Mouse (Mus musculus) erythroblast, embryonic 14.5 days (primary cell): ENCODE measurements around the gene Acvrl1. TPM values are rescaled to one million over a fixed set of nuclear protein-coding genes. Genes with fewer than 3 reads are reported as not detected.

ENCODE experiments used
- H3K27me3 ChIP-seq: 2 replicates; pipeline ENCODE4 v1.6.1; 2012; ENCODE audit warnings: inconsistent platforms; ENCODE audit not compliant: control insufficient read depth
- H3K36me3 ChIP-seq: 2 replicates; pipeline ENCODE4 v1.6.1; 2012; ENCODE audit warnings: mild to moderate bottlenecking, inconsistent platforms; ENCODE audit not compliant: control insufficient read depth
- H3K4me1 ChIP-seq: 2 replicates; pipeline ENCODE4 v1.6.1; 2012; ENCODE audit warnings: inconsistent platforms; ENCODE audit not compliant: control insufficient read depth
- H3K4me3 ChIP-seq: replicated peaks from 2 replicates; pipeline ENCODE3; 2012; ENCODE audit warnings: moderate library complexity, mild to moderate bottlenecking, inconsistent platforms
- H3K9me3 ChIP-seq: 2 replicates; pipeline ENCODE4 v1.6.1; 2012; ENCODE audit warnings: low read length, inconsistent platforms, mixed read lengths; ENCODE audit not compliant: control insufficient read depth
- GATA1 ChIP-seq: IDR thresholded peaks from 2 replicates; pipeline ENCODE4 v1.6.1; 2012; ENCODE audit warnings: low read length, inconsistent platforms, mixed read lengths
- TAL1 ChIP-seq: IDR thresholded peaks from 3 replicates; pipeline ENCODE4 v1.6.1; 2012; ENCODE audit warnings: low read length, inconsistent platforms, mixed read lengths
- polyA plus RNA-seq: library from polyadenylated mRNA; stranded (reverse); fragments of >175 nt; gene quantifications from 2 replicates; pipeline ENCODE4 v1.2.3, GENCODE M21; 2012

Acvrl1 gene
- polyA plus RNA-seq, 1 experiment: not detected

DNA sequence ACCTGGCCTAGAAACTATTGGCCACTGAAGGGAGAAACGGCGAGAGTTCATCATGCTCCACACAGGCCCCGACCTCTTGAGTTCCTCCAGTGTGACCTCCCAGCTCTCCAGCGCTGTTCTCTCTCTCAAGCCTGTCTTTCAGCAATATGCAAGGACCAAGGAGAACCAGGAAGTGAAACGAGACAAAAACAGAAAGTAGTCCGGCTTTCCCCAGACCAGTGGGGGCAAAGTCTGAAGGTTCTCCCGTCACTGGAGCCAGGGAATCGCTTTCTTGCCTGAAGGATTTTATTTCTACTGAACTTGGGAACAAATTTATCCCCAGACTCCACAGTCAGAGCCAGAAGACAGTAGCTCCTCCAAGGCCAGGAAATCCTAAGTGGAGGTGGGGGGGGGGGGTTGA is 16.5 kb downstream of the Acvrl1 start:
- Histone ChIP-seq H3K27me3 (peaks cover 32% of the 10 kb centered on the region), H3K36me3 (no peaks in the 10 kb centered on the region), H3K4me1 (peaks cover 31% of the 10 kb centered on the region), H3K9me3 (no peaks in the 10 kb centered on the region), H3K4me3 (no peak overlapping the region)
- TF ChIP-seq GATA1: no peak
- TF ChIP-seq TAL1: no peak

DNA sequence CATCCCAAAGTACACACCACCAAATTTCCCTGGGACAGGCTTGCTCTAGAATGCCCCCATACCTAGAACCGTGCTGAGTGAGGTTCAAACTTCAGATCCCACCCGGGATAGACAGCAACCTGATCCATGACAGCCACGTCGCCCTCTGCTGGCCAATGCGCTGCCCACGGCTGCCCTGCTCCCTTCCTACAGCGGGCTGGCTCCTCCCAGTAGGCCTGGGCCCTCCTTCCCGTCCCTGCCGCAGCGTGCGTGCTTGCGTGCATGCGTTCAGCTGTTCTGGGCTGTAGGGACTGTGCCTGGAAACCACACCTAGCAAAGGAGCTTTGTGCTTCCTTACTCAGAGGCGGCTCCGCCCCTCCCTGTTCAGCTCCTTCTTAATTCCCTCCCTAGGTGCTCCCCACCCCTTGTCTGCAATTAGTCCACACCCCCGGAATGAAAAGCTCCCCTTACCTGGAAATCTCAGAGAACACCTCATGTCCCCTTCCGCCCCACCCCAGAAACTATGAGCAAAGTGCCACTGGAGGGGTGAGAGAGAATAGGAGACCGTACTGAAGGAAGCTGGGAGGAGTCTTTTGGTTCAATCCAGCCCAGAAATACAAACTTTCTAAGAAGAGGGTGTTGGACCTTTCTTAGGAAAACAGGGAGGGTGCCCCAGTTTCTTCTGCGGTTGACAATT is 17.2 kb downstream of the Acvrl1 start:
- Histone ChIP-seq H3K4me3 (peak overlapping the region; percentile 18), H3K36me3 (no peaks in the 10 kb centered on the region), H3K27me3 (peaks cover 28% of the 10 kb centered on the region), H3K4me1 (peaks cover 25% of the 10 kb centered on the region), H3K9me3 (no peaks in the 10 kb centered on the region)
- TF ChIP-seq GATA1 (no peak), TAL1 (no peak)

DNA sequence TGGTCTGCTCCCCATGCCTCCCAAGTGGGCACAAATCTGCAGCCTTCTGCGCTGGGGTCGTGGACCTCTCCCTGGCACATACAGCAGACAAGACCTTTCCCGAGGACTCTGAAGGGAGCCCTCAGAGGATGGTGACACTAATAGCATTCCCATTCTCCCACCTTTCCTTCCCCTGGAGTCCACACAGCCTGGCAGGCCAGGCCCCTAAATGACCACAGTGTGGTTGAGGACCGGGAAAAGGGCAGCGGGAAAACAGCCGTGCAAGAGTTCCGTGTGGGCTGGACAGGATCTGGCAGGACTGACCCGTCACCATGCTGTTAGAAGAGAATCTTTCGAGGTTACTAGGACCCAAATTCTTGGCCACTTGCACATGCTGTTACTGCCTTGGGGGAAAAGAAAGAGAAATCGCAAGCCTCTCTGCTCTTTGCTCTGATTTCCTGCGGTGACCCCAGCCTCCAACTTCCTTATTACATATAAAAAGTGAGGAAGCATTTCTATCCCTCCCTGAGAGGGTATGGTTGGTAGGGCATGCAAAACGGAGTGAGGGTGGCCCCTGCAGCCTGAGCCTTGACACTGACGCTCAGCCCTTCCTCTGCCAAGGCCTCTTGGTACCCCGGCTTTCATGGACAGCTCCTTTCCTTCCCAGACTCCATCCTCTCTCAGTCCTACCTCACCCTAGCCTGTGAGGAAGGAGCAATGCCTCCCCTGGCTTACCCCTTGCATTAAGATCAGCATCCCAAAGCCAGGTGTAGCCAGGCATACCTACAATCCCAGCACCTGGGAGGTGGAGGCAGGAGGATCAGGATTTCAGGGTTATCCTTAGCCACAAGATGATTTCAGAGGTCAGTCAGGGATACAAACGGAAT is 18.0 kb downstream of the Acvrl1 start:
- no peaks in the 10 kb centered on the region for H3K36me3 ChIP-seq
- peaks cover 19% of the 10 kb centered on the region for H3K4me1 ChIP-seq
- H3K4me3 ChIP-seq: no peak overlapping the region
- H3K9me3 ChIP-seq: no peaks in the 10 kb centered on the region
- peaks cover 28% of the 10 kb centered on the region for H3K27me3 ChIP-seq
- TF ChIP-seq TAL1 (no peak), GATA1 (no peak)

DNA sequence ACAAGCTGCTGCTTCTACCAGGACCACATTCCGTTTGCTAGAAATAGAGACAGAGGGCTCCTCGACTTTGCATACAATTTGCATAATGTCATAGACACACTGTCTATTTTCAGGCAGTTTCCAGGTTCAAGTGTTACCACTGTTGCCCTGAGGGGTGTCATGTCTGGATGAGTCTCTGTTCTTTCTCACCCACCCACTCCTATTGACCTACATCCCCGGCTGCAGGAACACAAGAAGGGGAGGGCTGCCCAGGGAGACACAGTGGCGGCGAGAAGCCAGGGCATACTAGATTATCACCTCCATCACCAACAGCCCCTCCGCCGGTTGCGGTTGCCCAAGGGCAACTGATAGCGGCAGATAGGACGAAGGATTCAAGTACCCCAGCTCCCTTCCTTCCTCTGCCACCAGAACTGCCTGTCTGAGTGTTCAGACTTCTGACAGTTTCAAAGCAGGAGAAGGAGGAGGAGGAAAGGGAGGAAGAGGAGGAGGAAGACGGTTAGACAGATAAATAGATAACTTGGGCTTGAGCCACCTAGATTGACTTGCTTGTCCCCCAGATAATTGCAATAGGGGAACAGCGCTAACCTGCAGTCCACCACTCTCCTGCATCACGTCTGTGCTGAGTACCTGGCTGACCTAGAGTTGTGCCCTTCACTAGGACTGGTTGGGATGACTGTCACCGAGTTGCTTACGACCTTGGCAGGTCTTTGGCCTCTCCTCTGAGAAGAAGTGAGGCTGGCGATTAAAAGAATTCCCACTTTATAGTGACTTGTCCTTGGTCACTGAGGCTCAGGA is 19.0 kb downstream of the Acvrl1 start:
- TF ChIP-seq TAL1 (no peak), GATA1 (no peak)
- Histone ChIP-seq H3K4me3 (no peak overlapping the region), H3K4me1 (peaks cover 19% of the 10 kb centered on the region), H3K36me3 (no peaks in the 10 kb centered on the region), H3K9me3 (no peaks in the 10 kb centered on the region), H3K27me3 (peaks cover 28% of the 10 kb centered on the region)

DNA sequence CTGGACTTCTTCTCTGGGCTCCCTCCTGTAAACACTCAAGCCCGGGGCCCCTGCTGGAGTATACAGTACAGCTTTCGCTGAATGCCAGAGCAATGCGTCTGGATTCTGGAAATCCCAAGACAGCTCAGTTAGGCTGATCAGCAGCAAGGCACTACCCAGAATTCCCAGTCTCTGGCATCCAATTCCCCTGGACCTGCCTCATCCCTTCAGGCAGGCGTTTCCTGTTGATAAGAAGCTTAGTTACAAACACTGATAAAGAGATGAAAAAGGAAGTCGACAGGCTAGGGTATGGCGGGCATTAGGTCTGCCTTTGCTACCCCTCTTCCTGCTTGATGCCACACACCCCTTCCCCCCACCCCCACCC is 19.6 kb downstream of the Acvrl1 start:
- peaks cover 19% of the 10 kb centered on the region for H3K4me1 ChIP-seq
- TF ChIP-seq TAL1 (no peak), GATA1 (no peak)
- H3K36me3 ChIP-seq: no peaks in the 10 kb centered on the region
- no peaks in the 10 kb centered on the region for H3K9me3 ChIP-seq
- H3K4me3 ChIP-seq: no peak overlapping the region
- peaks cover 28% of the 10 kb centered on the region for H3K27me3 ChIP-seq

DNA sequence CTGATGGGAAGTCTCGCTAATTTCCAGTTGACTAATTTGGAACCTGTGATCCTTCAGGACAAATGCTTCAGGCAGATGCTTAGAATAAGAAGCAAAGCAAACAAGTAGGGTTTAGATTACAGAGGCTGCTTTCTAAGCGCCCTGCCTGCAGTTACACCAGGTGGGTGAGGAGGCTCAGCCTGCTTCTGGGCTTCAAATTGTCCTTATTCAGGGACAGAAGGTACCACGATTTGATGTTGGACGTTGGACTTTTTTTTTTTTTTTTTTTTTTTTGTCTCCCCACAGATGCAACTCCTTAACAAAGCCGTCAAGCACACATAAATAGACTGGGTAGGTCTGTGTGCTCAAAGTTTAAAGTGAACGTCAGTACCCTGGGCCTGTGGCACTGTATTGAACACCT is 20.3 kb downstream of the Acvrl1 start:
- Histone ChIP-seq H3K27me3 (peaks cover 28% of the 10 kb centered on the region), H3K4me1 (peaks cover 19% of the 10 kb centered on the region), H3K9me3 (no peaks in the 10 kb centered on the region), H3K36me3 (no peaks in the 10 kb centered on the region), H3K4me3 (no peak overlapping the region)
- TF ChIP-seq TAL1: no peak
- no peak for TF ChIP-seq GATA1

DNA sequence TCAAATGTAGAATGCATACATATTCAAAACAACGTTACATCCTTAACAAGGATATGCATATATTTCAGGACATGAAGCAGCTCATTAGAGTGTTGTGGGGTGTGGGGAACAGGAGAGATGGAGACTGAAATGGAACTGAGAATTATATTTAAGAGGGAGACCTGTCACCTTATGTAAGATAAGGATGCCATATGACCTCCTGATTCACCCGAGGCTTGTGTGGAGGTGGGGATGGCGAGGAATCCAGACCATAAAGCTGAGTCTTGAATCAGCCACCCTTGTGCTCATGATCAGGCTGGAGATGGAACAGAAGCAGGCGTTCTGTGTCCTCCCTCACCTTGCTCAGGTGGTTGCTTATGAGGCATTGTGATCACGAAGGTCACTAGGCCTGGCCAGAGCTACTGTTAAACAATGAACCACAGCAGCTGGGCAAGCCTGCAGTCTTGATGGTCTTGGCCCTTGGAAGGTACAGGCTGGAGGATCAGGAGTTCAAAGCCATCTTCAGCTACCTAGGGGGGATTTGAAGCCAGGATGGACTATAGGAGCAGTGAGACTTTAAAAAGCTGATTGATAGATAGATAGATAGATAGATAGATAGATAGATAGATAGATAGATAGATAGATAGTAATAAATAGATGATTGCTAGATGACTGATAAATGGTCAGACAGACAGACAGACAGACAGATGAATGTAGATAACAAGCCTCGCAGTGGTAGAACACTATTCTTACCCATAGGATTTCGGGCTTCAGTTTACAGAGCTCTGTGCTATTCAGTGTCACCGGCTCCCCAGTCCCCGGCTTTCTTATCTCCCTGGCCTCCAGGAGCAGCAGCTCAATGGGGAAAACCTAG is 23.3 kb downstream of the Acvrl1 start:
- H3K4me1 ChIP-seq: peaks cover 7% of the 10 kb centered on the region
- no peak for TF ChIP-seq GATA1
- TF ChIP-seq TAL1: no peak
- peaks cover 3% of the 10 kb centered on the region; the same call in 1 of the 2 replicates for H3K9me3 ChIP-seq
- H3K36me3 ChIP-seq: no peaks in the 10 kb centered on the region
- peaks cover 15% of the 10 kb centered on the region for H3K27me3 ChIP-seq
- no peak overlapping the region for H3K4me3 ChIP-seq
